Mouse (Mus musculus) limb, embryonic 12.5 days (tissue): ENCODE measurements around the gene Sox5. TPM values are rescaled to one million over a fixed set of nuclear protein-coding genes. Genes with fewer than 3 reads are reported as not detected.

Source experiments
- ATAC-seq: fragments of 200-750 bp; cut with Nextera tagmentation; 2 replicates; pipeline ENCODE4 v1.8.0; 2017; ENCODE audit warnings: low read depth, moderate TSS enrichment; ENCODE audit not compliant: insufficient number of reproducible peaks, insufficient read depth, low FRiP score, low TSS enrichment
- H3K27ac ChIP-seq: fragments of 300-500 bp; sonication (generic); 2 replicates; pipeline ENCODE4 v1.5.1; 2016; ENCODE audit warnings: mild to moderate bottlenecking, moderate library complexity
- H3K27me3 ChIP-seq: fragments of 300-500 bp; sonication (generic); 2 replicates; pipeline ENCODE4 v1.6.1; 2016; ENCODE audit warnings: mild to moderate bottlenecking, moderate library complexity
- H3K36me3 ChIP-seq: fragments of 300-500 bp; sonication (generic); 2 replicates; pipeline ENCODE4 v1.6.1; 2016; ENCODE audit warnings: mild to moderate bottlenecking, moderate library complexity
- H3K4me1 ChIP-seq: fragments of 300-500 bp; sonication (generic); replicated peaks from 2 replicates; pipeline ENCODE4 v1.6.1; 2016
- H3K4me2 ChIP-seq: fragments of 300-500 bp; sonication (generic); 2 replicates; pipeline ENCODE4 v1.6.1; 2016; ENCODE audit warnings: mild to moderate bottlenecking, moderate library complexity
- H3K4me3 ChIP-seq: fragments of 300-500 bp; sonication (generic); replicated peaks from 2 replicates; pipeline ENCODE4 v1.5.1; 2016; ENCODE audit warnings: mild to moderate bottlenecking
- H3K9ac ChIP-seq: fragments of 300-500 bp; sonication (generic); replicated peaks from 2 replicates; pipeline ENCODE4 v1.6.1; 2016; ENCODE audit warnings: mild to moderate bottlenecking, moderate library complexity
- H3K9me3 ChIP-seq: fragments of 300-500 bp; sonication (generic); 2 replicates; pipeline ENCODE4 v1.6.1; 2016; ENCODE audit warnings: mild to moderate bottlenecking, moderate library complexity
- WGBS: fragments of 180-500 bp; shearing (Covaris S2); methylation state at CpG from one replicate; pipeline ENCODE4 v1.1.7; 2016; 5-methylcytosine and 5-hydroxymethylcytosine counted together
- polyA plus RNA-seq: library from polyadenylated mRNA; unstranded; fragments of >200 nt; fragmentation: Nextera tagmentation; extraction: Ambion mirVana; gene quantifications from 2 replicates; pipeline ENCODE4 v1.2.1, GENCODE M21; 2016

Gene Sox5
- polyA plus RNA-seq, 1 experiment from 2014 or later: 96.1 TPM

DNA sequence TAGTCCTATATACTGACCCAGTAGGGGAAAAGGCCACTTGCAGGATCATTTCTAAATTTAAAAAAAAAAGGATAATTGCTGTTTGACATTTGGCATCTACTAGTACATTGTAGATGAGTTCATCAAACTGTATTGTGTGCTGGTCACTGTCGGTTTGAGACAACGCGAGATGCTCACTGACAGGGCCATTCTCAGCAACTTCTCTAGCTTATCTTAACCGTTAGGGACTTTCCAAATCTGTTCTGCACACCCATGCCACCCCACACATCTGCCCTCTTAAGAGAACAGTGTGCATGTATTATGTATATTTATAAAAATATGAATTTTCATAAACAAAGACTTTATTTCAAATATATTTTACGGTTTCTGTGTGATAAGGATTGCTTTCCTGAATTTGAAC, 955.8 kb downstream of the Sox5 start:
- Histone ChIP-seq H3K4me3 (no peak overlapping the region), H3K9me3 (no peaks in the 10 kb centered on the region), H3K4me1 (peaks cover 15% of the 10 kb centered on the region), H3K27me3 (no peaks in the 10 kb centered on the region), H3K36me3 (no peaks in the 10 kb centered on the region), H3K27ac (no peak overlapping the region), H3K9ac (no peak overlapping the region), H3K4me2 (no peak overlapping the region)
- no peak for ATAC-seq
- 94% methylated on average over 5 of the region's 5 CpGs for WGBS

DNA sequence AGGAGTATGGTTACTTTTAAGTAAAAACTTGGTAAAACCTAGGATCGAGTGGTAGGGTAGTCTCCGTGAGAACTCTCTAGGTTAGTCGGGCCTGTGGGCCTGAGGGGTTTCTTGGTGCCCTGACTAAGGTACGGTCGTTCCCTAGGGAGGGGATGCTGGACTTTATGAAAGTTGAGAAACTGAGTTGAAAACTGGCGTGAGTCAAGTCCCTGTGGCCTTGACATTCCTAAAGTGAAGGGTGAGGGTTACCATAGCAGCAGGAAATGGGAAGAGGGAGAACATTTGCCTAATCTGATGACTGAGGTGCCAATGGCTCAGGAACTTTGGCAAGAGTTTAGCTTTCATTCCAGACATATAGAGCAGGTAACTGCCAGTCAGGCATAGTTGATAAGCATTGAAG, 956.7 kb downstream of the Sox5 start:
- H3K4me2 ChIP-seq: no peak overlapping the region
- no peaks in the 10 kb centered on the region for H3K9me3 ChIP-seq
- no peaks in the 10 kb centered on the region for H3K27me3 ChIP-seq
- no peak overlapping the region for H3K27ac ChIP-seq
- peaks cover 13% of the 10 kb centered on the region for H3K4me1 ChIP-seq
- ATAC-seq: no peak
- H3K4me3 ChIP-seq: no peak overlapping the region
- H3K36me3 ChIP-seq: no peaks in the 10 kb centered on the region
- no peak overlapping the region for H3K9ac ChIP-seq
- WGBS: 82% methylated on average over 6 of the region's 6 CpGs

DNA sequence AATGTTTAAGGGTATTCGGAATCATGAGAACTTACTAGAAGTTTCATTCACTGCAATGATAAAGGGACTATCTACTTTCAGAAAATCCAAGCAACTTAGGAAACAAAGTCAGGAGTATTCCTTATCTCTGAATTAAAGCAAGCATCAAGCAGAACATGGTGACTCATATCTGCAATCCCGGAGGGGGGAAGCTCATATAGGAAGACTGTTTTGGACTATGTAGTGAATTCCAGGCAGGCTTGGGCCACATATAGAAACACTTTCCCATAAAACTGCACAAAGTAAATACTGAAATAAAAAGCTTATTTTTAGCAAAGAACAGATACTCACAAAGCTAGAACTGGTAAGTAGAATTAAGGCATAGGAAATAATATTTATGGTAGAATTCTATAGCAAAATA, 993.3 kb downstream of the Sox5 start:
- Histone ChIP-seq H3K27me3 (no peaks in the 10 kb centered on the region), H3K4me2 (no peak overlapping the region), H3K36me3 (no peaks in the 10 kb centered on the region), H3K27ac (no peak overlapping the region), H3K4me1 (no peaks in the 10 kb centered on the region), H3K9me3 (no peaks in the 10 kb centered on the region), H3K4me3 (no peak overlapping the region), H3K9ac (no peak overlapping the region)
- no peak for ATAC-seq
- 92% methylated on average over 2 of the region's 2 CpGs for WGBS

DNA sequence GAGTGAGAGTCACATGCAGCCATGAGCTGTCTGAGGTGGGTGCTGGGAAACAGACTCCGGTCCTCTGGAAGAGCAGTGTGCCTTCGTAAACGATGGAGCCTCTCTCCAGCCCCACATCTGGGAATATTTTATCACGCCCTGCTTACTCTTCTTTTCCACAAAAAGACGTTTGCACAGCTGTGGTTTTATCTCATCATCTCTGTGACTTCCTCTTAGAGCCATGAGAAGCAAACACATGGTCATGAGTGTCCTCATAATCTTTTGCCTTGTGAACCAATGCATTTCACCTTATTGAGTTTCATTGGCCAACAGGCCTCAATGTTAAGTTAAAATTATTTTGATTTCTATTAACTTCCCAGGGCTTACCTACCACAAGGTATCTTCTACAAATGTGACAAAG, 994.4 kb downstream of the Sox5 start:
- Histone ChIP-seq H3K9me3 (no peaks in the 10 kb centered on the region), H3K27ac (no peak overlapping the region), H3K36me3 (no peaks in the 10 kb centered on the region), H3K4me1 (no peaks in the 10 kb centered on the region), H3K4me2 (no peak overlapping the region), H3K9ac (no peak overlapping the region), H3K4me3 (no peak overlapping the region), H3K27me3 (no peaks in the 10 kb centered on the region)
- ATAC-seq: no peak
- WGBS: 81% methylated on average over 5 of the region's 5 CpGs

DNA sequence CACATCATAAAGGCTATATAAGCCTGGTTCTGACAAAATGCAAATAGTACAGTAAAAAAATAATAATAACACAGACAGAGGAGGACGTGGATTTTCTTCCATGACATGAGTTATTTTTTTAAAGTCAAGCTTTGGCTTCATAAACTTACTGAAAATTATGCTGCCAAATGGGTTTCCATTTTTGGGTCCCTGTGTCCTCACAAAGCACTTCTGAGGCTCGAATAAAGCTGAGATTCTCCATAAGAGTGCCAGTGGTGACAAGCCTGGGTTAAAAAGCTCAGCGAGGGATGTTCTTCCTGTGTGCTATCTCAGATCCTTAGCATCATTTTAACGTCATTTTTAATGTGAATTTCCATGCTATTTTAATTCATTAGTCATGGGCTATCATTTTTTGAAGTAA, 996.1 kb downstream of the Sox5 start:
- WGBS: 78% methylated on average over 4 of the region's 4 CpGs
- no peak for ATAC-seq

More for the DNA sequence above, 996.1 kb downstream of the Sox5 start:
- Histone ChIP-seq H3K27me3 (no peaks in the 10 kb centered on the region), H3K9me3 (no peaks in the 10 kb centered on the region), H3K4me2 (no peak overlapping the region), H3K4me3 (no peak overlapping the region), H3K4me1 (no peaks in the 10 kb centered on the region), H3K27ac (no peak overlapping the region), H3K36me3 (no peaks in the 10 kb centered on the region), H3K9ac (no peak overlapping the region)
